Mouse (Mus musculus): ENCODE data around the gene Mterf2. TPM values are rescaled to one million over a fixed set of nuclear protein-coding genes. Genes with fewer than 3 reads are reported as not detected.

Gene Mterf2
- 10 to 100 TPM; 14.8 to 17.3 TPM for total RNA-seq (2021)

DNA sequence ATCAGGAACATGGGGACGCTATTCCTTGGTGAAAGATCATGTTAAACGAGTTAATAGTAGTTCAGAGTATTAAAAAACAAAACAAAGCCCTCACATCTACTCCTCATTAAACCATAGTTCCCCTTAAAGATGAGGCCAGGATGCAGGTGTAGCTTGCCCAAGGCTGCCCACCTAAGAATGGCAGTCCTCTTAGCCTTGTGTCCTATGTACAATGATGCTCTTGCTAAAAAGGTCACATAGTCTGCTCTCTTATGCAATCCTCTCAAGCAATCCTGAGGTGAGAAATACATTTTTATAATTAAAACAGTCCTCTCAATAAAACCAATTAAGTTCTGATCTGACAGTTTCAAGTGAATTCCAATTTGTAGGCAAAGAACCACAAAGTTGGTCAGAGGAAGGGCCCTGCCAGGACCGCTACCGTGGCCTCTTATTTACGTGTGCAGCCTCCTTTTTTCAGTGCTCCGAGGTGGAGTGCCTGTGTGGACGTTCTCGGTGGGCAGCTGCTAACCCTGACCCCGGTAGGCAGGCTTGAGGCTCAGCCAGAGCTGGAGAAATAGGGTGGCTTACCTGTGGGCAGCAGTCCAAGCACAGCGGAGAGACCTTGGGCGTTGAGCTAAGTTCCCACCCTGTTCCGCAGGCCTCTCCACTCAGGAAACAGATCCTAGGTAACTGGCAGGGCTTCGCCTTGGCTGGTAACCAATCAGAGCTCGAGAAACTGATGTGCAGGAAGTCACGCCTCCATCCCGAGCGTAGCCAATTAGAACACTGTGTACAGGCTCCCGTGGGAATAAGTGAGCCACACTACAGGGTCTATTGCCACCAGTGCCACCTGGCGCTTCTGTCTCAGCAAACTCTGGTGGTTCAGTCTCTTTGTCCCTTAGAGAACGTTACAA is at the start of gene Mterf2:
Gene Mterf2, minus strand, starts transcription at position 633 of the 893 bp plus-strand sequence.
- intact Hi-C loops (cut with DNase I) = no loop called here
- DNase-seq (ENCODE audit: low spot score in 2 of 2) = peak; percentile 96 to 99

DNA sequence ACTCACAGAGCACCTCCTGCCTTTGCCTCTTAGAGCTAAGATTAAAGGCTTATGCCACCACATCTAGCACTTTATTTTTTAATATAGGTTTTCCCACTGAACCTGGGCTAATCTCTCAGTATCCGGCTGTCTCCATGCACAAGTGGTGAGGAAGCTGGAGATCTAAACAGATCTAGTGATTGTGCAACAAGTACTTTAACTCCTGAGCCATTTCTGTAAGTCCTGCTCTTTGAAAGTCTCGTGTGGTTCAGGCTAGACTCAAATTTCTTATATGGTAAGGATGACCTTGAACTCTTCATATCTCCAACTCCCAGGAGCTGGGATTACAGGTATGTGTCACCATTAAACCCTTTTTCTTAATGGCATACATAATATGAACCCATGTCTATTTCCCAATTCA is 48.8 kb upstream of the Mterf2 start:
- no peak for DNase-seq (ENCODE audit: low spot score in 2 of 2)
- intact Hi-C loops (cut with DNase I) = no loop called here

DNA sequence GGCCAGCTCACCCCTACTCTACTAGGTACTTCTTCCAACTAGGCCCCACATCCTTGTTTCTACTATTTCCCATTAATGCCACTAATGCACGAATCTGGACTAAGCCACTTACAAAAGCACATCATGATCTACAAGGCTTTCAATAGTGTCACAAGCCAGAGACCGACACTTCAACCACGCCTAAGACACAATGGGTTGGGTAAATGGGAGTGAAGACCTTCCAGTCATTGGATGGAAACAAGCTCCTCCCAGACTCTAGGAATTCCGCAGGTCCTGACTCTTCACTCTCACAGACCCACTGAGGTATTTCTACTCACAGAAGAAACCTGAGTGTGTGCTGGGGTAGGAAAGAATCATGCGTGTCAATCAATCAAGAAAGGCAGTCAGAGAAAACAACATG is 37.5 kb upstream of the Mterf2 start:
- no peak for DNase-seq (ENCODE audit: low spot score in 2 of 2)
- intact Hi-C loops (cut with DNase I) = no loop called here

DNA sequence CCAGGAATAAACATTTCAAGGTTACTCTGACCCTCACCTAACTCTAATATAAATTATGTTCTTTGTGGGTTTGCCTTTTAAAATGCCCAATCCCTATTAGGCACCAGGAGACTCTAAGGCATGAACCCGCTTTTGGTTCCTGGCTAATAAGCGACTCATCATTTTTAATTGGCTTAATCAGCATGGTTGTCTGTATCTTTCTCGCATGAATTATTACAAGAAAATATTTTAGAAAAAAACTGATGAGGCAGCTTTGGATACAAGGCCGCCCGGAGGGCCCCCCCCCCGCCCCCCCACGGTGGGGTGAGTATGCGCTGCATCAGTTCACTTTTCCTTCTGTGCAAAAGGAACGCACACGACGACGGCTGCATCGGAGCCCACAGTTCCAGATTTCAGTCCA is 37.0 kb upstream of the Mterf2 start:
- intact Hi-C loops (cut with DNase I) = no loop called here
- DNase-seq (ENCODE audit: low spot score in 2 of 2) = no peak

DNA sequence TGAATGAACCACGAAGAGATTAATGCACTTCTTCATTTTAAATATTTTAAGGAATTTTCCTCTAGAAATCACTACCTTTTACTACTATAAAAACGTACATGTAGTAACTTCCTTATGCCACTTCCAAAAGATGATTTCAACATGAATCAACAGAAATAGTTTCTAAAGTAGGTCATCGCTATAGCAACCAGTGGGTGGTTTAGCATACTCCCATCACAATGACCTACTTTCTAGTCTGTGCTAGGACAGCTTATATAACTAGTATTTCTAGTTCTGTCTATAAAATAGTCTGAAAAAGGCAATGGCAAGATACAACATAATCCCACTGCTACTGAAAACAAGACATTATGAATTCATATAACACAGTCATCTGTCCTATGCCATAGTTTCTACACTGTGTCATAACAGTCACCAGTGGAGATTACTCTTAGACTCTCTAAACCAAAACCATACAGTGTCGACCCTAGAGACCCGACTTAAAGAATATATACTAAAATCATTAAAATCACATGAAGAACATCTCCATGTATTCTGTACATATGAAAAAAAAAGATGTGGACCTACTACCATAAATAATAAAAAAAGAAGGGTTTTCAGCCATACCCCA is 34.0 kb upstream of the Mterf2 start:
- peak in 1 of 2 experiments; percentile 90 for DNase-seq (ENCODE audit: low spot score in 2 of 2)
- intact Hi-C loops (cut with DNase I) = no loop called here

DNA sequence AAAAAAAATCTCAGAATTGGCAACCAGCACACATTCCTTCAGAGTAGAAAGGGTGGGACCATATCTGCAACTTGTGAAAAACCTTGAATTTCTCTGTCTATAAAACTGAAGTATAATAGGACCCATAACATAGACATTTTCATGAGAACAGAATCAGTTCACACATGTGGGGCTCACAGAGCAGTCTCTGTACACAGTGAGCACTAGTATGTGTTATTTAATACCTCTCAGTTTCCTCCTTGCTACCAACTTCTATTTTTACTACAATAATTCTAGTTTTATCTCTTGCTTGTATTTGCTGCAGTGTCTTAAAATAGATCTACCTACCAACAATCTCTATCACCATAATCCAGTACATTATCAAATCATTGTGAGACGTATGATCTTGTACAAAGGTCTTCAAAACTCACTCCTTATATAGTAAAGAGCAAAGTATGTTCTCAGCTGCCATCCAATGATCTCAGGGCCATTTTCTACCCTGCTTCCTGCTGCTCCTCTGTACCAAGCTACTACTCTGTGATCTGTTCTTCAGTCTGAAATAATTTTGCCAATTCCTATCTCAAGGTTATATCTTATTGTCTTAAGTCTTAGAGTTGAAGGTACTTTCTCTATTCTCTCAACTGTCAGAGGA is 32.3 kb upstream of the Mterf2 start:
- intact Hi-C loops (cut with DNase I) = no loop called here
- DNase-seq (ENCODE audit: low spot score in 2 of 2) = no peak

DNA sequence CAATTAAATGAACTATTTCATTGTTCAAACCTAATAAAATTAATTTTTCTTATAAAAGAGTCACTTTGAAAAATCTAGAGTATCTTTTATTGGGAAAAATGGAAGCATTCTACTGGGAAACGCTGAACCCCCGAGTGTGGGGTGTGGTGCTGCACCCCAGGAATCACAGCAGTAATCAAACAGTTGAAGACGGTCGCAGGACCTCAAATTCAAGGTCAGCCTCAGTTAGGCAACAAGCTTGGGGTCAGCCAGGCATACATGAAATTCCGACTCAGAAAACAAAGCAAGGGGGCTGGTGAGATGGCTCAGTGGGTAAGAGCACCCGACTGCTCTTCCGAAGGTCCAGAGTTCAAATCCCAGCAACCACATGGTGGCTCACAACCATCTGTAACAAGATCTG is 29.6 kb upstream of the Mterf2 start:
- DNase-seq (ENCODE audit: low spot score in 2 of 2) = no peak
- intact Hi-C loops (cut with DNase I) = no loop called here

DNA sequence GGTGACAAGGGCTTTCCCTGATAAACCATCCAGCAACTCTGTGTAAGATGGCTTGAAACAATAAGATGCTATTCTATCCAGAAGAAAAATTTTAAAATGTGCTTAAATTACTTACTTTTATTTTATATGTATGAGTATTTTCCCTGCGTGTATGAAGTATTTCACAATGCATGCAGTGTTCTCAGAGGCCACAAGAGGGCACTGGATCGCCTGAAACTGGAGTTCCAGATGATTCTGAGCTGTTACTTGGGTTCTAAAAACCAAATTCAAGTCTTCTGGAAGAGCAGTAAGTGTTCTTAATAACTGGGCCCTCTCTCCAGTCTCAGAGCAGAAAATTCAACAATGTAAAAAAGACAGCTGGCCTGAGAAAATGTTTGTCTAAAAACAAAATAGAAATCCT is 26.4 kb upstream of the Mterf2 start:
- intact Hi-C loops (cut with DNase I) = no loop called here
- peak; percentile 54 to 78 for DNase-seq (ENCODE audit: low spot score in 2 of 2)

DNA sequence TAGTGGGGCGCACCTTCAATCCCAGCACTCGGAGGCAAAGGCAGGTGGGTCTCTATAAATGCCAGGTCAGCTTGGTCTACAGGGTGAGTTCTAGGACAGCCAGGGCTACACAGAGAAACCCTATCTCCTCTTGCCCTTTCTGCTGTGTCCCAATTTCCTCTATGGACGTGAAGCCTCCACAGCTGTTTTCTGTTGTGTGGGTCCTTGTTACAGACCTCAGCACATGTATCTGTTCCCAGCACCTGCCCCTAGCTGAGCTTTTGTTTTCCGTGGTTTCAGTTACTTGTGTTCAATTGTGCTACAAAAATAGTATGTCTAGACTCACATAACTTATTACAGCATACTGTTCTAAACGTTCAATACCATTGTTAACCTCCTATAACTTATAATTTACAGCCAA is 21.4 kb upstream of the Mterf2 start:
- no peak for DNase-seq (ENCODE audit: low spot score in 2 of 2)
- intact Hi-C loops (cut with DNase I) = no loop called here

DNA sequence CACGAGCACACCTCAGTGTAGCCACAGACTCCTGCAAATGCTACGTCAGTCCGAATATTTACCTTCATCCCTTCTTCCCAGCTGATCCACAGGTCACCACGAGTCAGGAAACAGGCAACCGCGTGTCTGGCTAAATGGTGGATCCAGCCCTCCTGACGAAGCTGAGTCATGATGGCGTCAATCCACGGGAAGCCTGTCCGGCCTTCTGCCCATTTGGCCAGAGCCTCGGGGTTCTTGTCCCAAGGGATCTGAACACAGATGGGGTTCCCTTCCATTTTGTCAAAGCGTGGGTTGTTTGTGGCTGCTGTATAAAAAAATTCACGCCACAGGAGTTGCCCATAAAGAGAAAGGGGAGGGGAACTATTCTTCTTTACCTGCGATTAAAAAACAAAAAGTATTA is 18.5 kb upstream of the Mterf2 start:
- intact Hi-C loops (cut with DNase I) = no loop called here
- no peak for DNase-seq (ENCODE audit: low spot score in 2 of 2)

DNA sequence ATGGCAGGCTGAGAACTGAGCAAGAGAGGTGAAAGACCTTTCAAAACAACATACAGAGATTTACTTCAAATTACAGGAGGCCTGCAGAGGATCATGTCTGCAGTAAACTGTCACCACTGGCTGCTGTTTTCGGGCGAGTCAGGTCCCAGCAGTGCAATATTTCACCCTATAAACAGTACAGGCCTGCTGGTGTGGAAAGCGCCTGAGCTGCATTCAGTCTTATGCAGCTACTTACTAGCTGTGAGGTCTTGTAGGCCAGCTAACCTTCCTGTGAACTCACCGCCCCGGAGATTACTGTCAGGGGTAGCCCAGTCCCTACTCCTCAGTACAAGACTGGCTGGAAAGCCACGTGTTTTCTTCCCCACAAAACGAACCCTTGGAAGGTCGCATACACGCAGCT is 13.6 kb upstream of the Mterf2 start:
- no peak for DNase-seq (ENCODE audit: low spot score in 2 of 2)
- intact Hi-C loops (cut with DNase I) = no loop called here

DNA sequence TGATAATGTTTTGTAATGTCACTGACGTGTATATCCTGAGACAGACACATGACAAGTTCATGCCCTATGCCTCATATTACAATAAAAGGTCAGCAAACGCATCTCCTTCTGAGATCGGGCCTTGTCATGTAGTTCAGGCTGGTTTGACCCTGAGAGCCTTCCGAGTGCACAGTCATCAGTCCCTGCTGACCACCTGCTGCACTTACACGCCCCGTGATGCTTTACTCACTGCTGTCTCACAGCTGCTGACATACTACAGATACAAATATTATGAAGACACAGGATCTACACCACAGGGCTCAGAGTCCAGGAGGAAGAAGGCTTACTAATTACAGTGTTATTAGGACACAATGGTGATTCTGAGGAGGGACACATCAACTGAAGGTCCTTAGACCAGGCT is 8.7 kb upstream of the Mterf2 start:
- no peak for DNase-seq (ENCODE audit: low spot score in 2 of 2)
- intact Hi-C loops (cut with DNase I) = no loop called here

DNA sequence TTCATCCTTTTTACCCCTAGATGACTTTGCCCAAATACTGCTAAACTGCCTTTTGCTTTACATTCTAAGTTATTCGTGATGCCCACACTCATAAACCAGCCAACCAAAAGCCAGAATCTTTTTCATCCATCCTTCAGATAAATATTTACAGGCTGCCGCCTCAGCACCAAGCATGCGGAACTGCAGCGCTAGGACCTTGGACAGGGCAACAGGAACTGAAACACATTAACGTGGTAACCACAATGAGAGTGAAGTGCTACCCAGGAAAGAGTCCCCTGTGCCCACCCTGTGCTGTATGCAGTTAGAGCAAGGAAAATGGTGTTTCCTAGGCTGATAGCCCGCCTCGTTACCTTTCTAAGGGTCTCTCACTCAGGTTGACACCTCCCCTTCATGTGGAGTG is 626 bp upstream of the Mterf2 start:
- intact Hi-C loops (cut with DNase I) = no loop called here
- no peak for DNase-seq (ENCODE audit: low spot score in 2 of 2)

DNA sequence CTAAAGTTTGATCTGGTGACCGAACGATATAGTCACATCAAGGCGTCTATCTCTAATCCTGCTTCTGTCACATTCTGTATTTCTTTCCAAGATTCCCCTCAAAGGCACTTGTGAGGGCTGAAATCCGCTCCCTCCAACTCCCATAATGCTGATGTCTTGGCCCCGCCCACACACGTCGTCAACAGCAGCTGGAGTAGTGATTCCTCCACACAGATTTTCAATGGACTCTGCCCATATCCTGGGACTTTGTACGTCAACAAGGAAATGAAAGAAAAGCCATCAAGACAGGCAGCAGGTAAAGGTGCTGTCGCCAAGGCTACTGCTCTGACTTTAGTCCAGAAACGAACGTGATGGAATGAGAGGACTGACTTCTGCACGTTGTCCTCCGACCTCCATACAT is 2.6 kb downstream of the Mterf2 start:
- no peak for DNase-seq (ENCODE audit: low spot score in 2 of 2)
- intact Hi-C loops (cut with DNase I) = no loop called here

DNA sequence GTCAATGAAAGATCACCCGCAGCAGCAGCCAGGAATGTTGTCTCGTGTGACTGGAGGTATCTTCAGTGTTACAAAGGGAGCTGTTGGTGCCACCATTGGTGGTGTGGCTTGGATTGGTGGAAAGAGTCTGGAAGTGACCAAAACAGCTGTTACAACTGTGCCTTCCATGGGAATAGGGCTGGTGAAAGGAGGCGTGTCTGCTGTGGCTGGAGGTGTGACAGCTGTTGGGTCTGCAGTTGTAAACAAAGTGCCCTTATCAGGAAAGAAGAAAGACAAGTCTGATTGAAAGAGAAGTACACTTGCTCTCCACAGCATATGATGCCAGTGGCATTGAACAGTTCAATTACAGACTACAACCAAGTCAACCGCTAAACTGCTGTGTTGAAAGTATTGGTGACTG is 13.4 kb downstream of the Mterf2 start:
- DNase-seq (ENCODE audit: low spot score in 2 of 2) = no peak
- intact Hi-C loops (cut with DNase I) = no loop called here

DNA sequence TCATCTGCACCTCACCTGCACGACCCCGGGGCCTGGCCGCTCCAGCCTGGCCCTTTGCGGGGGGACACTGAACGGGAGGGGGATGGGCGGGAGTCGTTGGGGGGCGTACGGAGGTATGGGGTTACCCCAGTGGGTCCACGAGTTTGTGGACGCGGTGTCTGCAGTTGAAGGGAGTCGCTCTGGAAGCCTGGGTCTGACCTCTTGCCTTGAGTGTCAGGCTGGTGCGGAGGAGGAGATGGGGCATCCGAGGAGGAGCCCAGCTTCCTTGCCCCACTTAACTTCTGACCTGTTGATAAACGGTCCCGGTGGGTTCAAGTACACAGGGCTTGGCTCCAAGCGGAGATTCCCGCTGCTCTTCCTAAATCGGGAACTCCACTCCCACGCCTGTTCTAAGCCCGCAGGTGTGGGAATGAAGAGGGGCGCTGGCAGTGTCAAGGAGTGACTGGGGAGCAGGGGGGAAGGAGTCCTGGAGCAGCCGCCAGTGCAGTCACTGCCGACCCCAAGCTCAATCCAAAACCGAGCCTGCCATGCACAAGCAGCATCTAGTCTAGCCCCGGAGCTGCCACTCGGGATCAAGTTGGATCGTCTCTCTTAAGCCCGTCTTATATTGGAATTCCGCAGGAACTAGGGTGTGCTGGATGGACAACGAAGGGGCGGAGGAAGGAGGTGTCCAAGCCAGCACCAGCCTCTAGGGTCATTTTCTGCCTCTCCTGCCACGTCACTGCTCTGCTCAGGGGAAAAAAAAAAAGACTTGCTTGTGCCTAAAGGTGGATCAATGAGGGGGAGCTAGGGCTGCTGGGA is 24.5 kb downstream of the Mterf2 start:
- intact Hi-C loops (cut with DNase I) = no loop called here
- peak; percentile 19 to 30 for DNase-seq (ENCODE audit: low spot score in 2 of 2)

DNA sequence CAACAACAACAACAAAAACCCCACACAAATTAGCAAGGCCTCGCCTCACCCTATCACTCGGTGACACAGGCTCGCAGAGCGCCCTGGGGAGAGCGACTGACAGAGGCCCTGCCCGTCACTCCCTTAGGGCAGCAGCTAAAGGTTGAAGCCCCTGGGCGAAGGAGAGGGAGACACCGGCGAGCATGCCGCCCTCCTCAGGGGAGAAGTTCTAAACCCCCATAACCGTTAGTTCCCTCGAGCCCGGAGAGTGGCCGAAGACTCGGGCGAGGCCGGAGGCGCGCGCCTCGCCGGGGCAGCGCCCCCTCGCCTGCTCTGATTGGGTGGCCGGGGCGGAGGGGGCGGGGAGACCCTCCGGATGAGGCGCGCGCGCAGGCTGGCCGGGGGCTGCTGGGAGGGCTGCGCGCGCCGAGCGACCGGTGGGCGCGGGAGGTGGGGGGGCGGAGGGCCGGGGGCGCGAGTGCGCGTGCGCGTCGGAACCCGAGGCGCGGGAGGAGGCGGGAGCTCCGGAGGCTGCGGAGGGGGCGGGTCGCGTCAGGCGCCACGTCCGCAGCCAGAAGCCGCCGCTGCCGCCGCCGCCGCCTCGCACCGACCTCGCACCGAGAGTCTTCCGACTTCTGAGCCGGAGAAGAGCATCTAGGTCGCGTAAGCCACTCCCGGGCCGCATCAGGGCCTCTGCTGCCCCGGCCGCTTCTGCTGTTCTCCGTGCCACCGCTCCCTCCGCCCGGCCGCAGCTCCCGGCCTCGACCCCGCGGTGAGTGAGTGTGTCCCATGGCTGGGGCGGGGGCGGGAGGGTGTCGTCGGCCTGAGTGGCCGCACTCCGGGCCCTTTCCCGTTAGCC is 25.4 kb downstream of the Mterf2 start, which contains the start of the genes Fhl4 and Tmem263:
Gene Fhl4, minus strand, starts transcription at position 249 of the 838 bp plus-strand sequence.
Gene Tmem263, plus strand, starts transcription at position 381 of the 838 bp plus-strand sequence.
- intact Hi-C loops (cut with DNase I) = no loop called here
- peak; percentile 62 to 79 for DNase-seq (ENCODE audit: low spot score in 2 of 2)

DNA sequence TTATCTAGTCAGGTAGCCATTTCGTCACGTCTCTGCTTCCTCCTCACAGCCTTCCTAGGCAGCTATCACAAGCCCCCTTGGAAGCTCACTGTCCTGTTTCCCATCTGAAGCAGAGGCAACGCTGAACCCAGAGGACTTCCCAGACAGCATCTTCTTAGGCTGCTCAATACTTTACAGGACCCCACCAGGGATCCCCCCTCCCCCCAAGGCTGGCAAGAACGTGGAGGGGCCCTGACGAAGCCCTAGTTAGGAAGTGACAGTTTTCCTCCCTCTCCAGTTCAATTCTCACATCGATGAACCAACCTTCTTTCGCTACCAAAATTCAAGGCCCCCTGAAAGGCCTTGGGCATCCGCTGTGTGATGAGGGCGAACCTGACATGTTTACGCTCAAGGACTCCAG is 26.0 kb downstream of the Mterf2 start:
- peak in 1 of 2 experiments; percentile 18 for DNase-seq (ENCODE audit: low spot score in 2 of 2)
- intact Hi-C loops (cut with DNase I) = no loop called here

DNA sequence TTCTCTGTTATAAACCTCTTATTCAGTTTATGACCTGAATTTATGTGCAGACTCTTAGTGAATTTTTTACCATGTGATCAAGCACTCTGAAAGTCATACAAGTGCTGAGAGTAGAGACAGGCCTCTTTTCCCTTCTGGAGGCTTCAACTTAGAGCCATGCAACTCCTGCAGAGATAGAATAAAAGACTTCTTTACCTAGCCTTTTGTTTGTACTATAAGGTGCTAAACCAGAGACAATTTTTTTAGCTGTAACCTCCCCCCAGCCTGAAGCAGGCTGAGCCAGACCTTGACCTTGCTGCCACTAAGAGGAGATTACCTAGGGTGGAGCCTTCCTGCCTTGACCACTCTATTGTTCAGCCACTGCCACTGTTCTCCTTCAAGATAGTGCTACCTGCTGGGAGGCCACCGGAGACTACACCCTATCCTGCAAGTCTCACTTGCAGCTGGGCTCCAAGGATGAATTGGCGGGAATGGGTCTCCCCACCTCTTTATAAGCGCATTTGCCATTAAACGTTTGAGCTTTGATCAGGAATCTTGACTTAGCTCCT is 56.1 kb downstream of the Mterf2 start:
- intact Hi-C loops (cut with DNase I) = no loop called here
- DNase-seq (ENCODE audit: low spot score in 2 of 2) = no peak

All from left cerebral cortex, postnatal 25 days (tissue).